Mouse (Mus musculus) right cerebral cortex, postnatal 25 days (tissue): ENCODE data around the gene Pla2g16.
A peak's percentile ranks its signal among the peaks of the same experiment; 100 is the strongest.

Experiments used
- DNase-seq: peaks from one replicate; pipeline ENCODE4 v3.0.0; 2022

The Pla2g16 gene

DNA sequence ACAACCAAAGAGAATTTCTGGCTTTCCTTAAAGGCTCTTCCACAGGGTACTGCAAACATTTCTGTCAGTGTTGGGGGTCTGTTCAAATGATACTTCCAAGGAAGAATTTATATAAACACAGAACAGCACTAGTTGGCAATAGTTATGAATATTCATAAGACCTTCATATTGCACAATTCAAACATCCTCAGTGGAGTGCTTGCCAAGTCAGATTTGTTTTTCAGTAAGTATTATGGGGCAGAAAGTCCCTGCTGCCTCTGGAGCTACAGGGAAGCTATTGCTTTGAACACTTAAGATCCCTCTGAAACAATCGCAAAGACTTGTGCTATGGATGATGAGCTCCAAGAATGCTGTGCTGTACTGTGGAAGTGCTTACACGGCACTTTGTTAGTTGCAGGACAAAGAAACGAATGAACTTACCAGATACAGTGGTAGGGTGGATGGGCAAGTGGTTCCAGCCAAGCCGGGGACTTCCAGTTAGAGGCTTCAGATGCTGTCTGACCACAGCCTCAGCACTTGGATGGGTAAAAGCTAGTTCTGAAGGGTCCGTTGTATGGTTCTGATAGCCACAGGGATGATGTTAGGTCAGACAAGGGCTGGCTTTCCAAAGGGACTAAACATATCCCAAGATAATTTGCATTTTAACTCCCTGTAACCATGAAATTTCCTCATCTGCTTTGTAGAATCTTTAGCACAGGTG, 59.1 kb downstream of the Pla2g16 start:
- DNase-seq, result no peak

DNA sequence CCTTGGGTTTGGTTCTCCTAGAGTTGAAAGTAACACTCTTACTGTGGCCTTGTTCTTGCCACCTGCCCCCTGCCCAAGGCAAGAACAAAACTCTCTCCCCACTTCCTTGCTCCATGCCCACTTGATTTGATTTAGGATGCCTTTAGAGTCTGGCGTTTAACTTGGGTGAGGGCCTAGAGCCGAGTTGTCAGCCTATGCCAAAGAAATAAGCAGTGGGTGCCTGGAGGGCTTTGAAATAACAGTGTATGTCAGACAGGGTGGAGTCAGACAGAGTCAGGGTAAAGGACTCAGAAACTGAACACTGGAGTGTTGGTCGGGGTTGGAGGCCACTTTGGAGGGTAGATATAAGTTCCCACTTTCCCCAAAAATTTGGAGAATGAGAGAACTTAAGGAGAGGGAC, 59.8 kb downstream of the Pla2g16 start:
- no peak for DNase-seq

- peak; percentile 40 for DNase-seq
These were observed 60.4 kb downstream of the Pla2g16 start for GRCm38 (mm10) chr19:7617696-7618095.

DNA sequence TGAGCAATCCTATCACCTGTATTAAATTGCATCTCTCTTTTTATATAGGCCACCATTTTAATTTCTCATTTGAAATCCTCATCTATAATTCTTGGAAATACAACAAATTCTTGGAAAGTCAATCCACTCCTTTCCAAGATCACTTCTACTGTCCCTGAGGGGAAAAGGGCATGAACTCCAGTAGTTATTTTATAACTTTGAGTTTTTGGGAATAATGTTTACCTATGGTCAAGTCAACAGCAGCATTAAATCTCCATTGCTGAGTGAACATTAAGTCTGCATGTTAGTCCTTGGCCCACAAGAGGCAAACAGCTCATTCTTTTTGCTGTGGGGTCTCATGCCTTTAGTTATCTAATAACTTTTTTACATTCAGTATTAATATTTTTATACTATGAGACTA, 75.8 kb downstream of the Pla2g16 start:
- no peak for DNase-seq

- no peak for DNase-seq
These were observed 76.5 kb downstream of the Pla2g16 start for GRCm38 (mm10) chr19:7633786-7634185.
